Mouse (Mus musculus) gonadal fat pad, adult 2 months (tissue): ENCODE measurements around the gene Rangap1. TPM values are rescaled to one million over a fixed set of nuclear protein-coding genes. Genes with fewer than 3 reads are reported as not detected.

Experiments used
- DNase-seq: peaks from one replicate; pipeline ENCODE4 v3.0.0-alpha.2; 2012; ENCODE audit warnings: low read depth
- polyA plus RNA-seq: library from polyadenylated mRNA; depleted of rRNA; stranded (reverse); fragments of >200 nt; gene quantifications from 2 replicates; pipeline ENCODE4 v1.2.3, GENCODE M21; 2012; rRNA removed

Gene Rangap1
- 30.1 and 30.4 TPM in 2 replicates for polyA plus RNA-seq

DNA sequence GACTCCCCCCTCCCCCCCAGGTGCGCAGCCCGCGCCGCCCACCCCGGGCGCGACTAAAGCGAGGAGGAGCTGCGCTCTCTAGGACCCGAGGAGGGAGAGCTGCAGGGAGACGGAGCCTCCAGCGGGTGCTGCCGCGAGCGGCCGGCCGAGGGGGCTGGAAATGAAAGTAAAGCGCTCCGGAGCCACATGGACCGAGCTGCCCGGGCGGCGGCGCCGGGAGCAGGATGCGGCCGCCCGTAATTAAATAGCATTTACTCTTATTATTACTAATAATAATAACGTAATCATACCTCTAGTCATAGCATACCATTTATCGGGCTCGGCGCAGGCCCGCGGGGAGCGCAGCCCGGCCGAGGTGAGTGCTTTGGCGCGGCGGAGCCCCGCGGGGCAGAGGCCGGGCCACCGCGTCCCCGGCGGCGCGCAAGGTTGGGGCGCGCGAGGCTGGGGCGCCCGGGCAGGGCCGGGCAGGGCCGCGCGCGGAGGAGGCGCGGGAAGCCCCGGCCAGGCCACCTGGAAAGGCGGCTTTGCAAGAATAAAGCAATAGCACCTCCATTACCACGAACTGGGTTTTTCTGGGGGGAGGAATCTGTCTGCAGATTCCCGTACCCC lies at the start of gene Rangap1, which contains the start of gene Zc3h7b:
Gene Rangap1, minus strand, starts transcription at position 539 of the 609 bp plus-strand sequence.
Gene Zc3h7b, plus strand, starts transcription at position 66 of the 609 bp plus-strand sequence.
- DNase-seq: no peak

GRCm38 (mm10) chr15:81792444-81792843 lies 47.1 kb upstream of the Rangap1 start:
- no peak for DNase-seq

GRCm38 (mm10) chr15:81787525-81787924 lies 42.2 kb upstream of the Rangap1 start:
- DNase-seq: no peak

DNA sequence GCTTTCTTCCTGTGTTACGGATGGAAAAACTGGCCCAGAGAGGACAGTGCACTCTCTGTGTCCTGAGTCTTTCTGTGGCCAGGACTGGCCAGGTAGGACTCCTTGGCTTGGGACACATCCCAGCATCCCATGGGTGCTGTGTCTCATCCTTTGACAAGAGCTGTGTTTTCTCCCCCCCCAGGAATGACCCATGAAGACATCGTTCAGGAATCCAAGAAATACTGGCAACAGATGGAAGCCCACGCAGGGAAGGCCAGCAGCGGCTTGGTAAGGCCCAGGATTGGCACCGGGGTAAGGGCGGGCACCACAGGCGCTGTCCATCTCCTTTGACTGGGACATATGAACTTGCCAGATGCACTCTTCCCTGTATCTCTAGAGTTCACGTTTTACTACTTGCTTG lies 40.4 kb upstream of the Rangap1 start:
- DNase-seq: no peak

- no peak for DNase-seq
Observed at GRCm38 (mm10) chr15:81784762-81785161, 39.4 kb upstream of the Rangap1 start.

DNA sequence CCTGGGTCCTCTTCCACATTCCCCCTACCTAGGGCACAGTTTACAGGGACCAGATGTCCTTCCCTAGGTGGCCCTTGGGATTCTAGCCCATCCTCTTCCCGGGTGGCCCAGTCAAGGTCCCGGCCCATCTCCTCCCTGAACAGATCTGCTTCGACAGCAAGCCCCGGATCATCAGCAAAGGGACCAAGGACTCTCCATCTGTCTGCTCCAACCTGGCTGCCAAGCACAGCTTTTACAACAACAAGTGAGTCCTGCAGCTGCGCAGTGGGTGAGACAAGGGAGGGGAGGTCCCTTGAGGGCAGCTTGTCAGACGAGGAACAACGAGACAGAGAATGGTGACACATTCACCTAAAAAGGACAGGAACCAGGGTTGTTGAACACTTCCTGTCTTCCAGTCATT lies 36.5 kb upstream of the Rangap1 start:
- DNase-seq: no peak

GRCm38 (mm10) chr15:81776631-81777422 lies 31.5 kb upstream of the Rangap1 start:
- no peak for DNase-seq

DNA sequence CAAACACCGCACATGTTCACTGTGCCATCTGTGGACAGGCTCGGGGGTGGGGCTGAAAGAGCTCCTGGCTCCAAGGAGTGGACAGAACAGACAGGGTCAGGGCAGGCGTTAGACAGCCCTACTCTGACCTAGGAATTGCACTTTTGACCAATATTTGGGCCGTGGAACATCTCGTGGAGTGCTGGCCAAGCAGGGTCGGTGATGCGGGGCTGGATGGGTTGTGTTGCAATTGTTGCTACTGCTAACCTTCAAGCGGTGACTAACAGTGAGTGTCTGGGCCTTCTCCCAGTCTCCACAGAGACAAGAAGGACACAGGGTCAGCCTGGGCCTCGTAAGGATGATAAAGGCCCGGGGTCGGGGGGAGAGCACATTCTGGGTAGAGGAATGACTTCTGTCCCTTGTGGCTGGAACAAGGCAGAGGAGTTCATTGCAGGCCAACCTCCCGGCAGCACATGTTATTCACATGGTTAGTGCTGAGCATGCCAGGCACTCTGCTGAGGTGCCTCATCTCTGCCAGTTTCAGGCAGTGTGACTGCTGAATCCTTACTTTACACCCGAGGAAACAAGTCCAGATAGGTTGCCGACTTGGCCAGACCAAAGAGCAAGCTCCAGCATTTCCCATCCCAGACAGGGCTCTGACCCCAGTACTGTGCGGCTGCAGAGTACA lies 29.3 kb upstream of the Rangap1 start:
- no peak for DNase-seq

DNA sequence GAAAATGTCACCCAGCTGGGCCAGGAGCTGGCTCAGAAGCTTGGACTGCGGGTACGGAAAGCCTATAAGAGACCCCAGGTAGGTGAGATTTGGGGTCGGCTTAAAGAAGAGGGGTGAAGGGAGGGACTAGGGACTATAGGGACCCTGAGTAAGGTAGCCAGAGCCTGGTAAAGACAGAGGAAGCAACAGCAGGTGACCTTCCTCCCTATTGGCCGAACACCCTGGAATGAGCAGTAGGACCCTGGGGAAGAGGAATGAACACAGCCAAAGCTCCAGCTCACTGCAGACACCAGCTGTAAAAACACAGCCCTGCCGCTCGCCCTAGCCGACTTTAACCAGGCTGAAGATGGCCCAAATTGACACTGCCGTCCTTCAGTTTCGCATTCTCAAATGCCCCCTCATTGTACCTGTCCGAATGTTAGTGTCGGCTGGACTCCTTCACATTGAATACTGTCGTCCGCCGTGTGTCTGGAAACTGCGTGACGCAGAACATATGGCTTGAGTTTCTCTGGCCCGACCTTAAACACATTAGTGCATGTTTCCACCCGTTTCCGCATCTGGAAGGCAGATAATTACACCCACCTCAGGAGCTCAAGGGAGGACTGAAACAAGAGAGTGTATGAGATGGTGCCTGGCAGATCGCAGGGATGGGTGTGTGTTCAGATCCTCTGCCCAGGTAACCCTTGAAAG lies 27.2 kb upstream of the Rangap1 start:
- DNase-seq: no peak

DNA sequence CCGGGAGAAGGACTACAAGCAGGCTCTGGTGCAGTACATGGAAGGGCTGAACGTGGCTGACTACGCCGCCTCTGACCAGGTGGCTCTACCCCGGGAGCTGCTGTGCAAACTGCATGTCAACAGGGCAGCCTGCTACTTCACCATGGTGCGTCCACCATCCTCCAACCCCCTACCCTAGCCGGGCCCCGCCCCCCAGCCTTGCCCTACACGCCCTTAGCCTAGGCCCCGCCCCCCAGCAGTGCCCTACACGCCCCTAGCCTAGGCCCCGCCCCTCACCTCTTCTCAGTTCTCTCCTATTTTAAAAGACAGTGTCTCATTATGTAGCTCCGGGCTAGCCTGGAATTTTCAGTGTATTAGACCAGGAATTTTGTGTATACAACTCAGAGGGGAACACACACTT lies 23.7 kb upstream of the Rangap1 start:
- DNase-seq: no peak

DNA sequence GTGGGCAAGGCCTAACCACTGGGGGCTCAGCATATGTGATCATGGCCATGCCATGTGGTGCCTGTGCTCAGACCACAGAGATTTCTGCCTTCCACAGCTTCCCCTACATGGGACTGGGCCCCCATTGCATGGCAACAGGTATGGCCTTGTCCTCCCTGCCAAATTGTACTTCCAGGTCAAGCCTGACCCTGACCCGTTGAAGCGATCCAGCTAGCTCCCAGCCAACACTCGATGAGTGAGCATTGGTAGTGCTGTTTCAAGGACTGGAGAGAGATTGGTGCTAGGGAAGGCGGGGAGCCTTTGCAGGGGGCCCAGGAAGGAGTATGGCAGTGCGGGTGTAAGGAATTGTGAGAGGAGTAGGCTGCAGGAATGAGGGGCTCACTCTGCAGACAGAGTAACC lies 21.1 kb upstream of the Rangap1 start:
- no peak for DNase-seq

DNA sequence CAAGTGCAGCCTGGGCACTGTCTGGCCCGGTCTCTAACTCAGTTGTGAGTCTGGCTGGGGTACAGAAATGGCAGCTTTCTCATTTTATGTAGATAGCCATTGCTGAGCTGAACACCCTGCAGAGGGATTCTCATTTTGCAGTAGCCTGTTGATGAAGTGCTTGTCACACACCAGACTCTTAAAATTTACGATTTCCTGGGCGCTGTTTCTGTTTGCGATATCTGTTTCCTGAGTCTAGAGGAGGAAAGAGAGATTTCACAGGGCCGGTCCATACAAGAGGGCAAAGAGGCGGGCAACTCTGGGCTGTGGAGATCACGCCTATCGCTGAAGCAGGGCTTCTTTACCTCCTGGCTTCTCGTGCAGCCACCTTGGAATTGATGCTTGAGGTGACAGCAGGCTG lies 20.3 kb upstream of the Rangap1 start:
- DNase-seq: no peak

GRCm38 (mm10) chr15:81764573-81764972 lies 19.2 kb upstream of the Rangap1 start:
- no peak for DNase-seq

- DNase-seq: no peak
Observed at GRCm38 (mm10) chr15:81761959-81762358, 16.6 kb upstream of the Rangap1 start.

GRCm38 (mm10) chr15:81761381-81761780 lies 16.1 kb upstream of the Rangap1 start:
- DNase-seq: no peak

- no peak for DNase-seq
Observed at GRCm38 (mm10) chr15:81760361-81761079, 15.2 kb upstream of the Rangap1 start.

GRCm38 (mm10) chr15:81759542-81759941 lies 14.2 kb upstream of the Rangap1 start:
- no peak for DNase-seq

DNA sequence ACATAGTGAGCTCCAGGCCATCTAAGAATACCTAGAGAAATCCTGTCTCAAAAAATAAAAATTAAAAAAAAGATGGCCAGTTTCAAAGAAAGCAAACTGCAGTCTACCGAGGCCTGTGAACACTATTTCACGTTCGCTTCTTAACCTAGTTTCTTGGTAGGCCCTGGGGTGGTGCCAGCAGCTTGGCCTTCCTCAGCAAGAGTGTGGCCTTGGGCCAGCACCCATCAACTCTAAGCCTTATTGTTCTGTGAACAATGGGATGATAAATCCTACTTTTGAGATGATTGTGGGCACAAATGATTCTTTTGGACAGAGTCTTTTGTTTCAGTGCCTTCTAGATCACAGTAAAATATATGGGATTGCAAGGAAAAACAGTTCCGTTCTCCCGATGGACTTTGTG lies 13.4 kb upstream of the Rangap1 start:
- no peak for DNase-seq

DNA sequence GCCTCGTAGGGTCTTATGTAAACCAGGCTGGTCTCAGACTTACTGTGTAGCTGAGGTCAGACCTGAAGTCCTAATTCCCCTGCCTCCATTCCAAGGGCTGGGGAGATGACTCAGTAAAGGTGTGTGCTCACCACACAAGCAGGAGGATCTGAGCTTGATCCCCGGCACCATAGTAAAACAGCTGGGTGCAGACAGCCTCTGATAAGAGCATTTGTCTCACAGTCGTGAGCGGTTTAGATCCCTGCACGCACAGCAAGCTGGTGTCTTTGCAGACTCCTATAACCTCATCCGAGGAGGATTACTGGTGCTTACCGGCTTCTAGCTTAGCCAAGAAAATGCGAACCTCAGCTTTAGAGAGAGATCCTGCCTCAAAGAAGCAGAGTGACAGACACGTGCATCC lies 8.3 kb upstream of the Rangap1 start:
- no peak for DNase-seq

DNA sequence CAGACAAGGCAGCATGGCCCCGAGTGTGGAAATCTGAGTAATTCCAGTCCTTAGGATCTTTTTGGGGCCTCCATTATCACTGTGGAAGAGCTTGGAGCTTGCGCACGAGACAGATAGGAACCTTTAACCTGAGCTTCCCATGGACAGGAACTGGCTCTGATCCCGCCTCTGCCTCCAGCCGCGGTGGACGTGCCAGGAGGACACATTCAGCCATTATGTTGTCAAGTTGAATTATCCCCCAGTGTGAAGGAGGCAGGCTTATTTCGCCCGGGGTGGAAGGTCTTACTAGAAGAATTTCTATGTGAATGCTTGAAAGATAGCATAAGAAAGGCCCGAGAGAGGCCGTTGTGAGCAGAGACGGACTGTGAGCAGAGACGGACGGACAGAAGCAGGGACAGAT lies 4.4 kb upstream of the Rangap1 start:
- no peak for DNase-seq

GRCm38 (mm10) chr15:81745601-81746114 lies 328 bp upstream of the Rangap1 start:
- DNase-seq: no peak
